Mouse (Mus musculus): Measurements from ENCODE around the gene Plbd1.

DNA sequence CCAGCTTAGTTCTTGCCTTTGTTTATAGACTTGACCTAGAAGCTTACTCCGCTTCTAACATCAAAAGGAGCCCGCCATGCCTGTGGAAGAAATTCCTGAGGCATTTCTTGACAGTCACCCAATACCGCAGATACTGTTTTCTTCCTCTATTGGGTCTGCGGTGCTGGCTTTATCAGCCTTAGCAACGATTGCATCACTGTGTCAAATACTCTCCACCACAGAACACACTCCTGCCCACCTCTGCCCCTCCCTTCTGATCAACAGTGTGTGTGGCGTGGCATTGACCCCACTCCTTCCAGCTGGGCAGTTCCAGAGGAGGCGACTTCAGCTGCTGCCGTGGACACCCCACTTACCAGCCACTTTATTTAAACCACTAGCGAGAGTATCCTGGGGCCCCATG, 16.0 kb downstream of the Plbd1 start:
- TF ChIP-seq CTCF (IDR thresholded peaks at IDR 0.05; ENCODE audit: low read depth), result no peak
- TF ChIP-seq EP300 (IDR thresholded peaks at IDR 0.05; ENCODE audit: low read depth), result no peak

Measured in heart, postnatal 0 days (tissue).